Mouse (Mus musculus) frontal cortex, postnatal 25 days (tissue): ENCODE results near the gene Rapgef6.
"Not testable (repeated sequence)": the region's sequence is repeated elsewhere in the genome, so short reads cannot be mapped to it uniquely, and the experiment has no call there.

ENCODE experiments used
- DNase-seq, 2 experiments: peaks; one replicate each; pipeline ENCODE4 v3.0.0; 2022; ENCODE audit warnings: low spot score in 2 of 2

Rapgef6 gene

DNA sequence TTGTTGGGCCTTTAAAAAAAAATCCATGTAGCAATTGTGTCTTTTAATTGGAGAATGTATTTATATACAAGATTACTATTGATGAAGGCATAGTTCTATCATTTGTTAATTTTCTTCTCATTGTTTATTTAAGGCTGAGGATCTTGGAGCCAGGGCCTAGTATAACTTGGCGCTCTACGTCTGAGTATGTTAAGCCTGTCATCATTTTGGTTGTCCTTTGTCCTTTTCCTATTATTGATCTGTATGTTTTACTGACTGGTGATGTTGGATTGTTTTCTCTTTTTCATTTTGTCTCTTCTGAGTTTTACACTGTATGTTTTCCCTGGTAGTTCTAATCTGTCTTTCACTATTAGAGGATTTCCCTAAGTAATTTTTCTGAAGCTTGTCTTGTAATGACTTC is 52.1 kb downstream of the Rapgef6 start:
- no peak for DNase-seq

DNA sequence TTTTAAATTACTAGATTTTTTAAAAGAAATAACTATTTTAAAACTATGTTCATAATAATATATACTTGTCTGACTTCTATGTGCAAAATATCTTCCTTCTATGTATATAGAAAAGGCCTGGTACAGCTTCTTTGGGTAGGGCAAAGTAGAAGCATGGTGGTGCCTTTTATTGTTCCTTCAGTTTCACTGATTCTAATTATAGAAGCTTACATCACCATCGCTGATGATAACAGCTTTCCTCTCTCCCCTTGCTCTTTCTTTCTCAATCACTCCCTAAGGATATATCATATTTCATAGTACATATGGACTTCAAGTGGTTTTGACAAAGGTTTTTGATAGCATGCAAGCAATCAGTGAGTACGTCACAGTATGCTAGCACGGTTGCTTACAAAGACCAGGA is 69.9 kb downstream of the Rapgef6 start:
- DNase-seq: no peak

DNA sequence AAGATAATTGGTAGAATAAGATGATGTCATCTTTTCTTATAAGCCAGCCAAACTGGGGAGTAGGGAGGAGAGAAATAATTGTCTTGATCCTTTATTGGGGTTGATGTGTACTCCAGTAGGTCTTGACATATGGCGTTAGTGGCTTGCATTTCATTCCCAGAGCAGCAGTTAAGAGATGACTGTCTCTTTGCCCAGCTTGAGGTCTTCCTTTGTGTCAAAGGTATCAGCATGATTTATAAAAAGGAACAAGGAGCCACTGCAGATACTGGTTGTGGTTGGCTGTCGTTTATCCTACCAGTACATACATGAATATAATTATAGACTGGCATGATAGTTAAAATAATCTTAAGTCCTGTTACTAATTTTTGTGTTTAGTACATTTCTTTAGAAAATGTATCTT is 71.4 kb downstream of the Rapgef6 start:
- DNase-seq: no peak

DNA sequence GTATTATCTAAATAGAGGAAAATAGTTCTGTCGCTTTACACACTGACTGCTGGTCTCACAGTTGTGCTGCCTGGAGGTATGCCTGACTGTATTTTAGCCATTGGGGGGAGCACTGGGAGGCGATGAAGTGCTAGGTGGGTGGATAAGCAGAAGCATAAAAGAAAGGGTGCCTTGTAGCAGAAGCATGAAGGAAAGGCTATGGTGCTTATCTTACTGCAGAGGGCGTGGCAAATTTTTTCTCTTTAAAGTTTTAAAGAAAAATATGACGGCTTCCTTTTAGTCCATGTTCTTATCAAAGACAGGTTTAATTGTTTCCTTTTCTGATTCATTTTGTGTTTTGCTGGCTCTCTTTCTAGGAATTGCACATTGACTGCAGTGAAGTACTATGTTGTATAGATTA is 72.4 kb downstream of the Rapgef6 start:
- no peak for DNase-seq

DNA sequence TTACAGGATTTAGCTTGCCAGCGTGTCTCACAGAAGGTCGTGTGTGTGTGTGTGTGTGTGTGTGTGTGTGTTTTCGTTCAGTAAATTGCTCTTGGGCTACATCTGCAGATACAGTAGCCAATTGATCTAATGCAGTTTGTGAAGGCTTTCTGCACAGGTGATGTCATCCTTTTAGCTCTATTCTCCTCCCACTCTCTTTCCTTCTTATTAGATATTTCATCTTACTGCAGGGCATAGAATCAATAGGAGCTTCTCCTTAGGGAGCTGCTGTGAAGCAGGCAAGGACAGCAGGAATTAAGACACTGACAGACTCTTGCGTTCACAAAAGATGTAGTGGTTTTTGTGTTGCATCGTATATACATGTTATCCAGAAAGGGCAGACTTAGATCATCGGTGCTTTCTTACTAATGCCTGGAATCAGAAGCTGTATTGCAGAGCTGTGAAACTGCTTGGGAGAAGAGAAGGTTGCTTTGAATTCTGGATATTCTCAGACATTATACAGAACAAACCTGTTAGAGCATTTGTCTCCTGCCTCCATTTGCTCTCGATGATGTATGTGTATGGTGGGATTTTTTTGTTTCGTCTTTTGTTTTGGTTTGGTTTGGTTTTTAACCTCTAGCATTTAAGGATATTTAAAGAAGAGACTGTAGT is 73.4 kb downstream of the Rapgef6 start:
- DNase-seq: peak in 1 of 2 experiments; percentile 9

DNA sequence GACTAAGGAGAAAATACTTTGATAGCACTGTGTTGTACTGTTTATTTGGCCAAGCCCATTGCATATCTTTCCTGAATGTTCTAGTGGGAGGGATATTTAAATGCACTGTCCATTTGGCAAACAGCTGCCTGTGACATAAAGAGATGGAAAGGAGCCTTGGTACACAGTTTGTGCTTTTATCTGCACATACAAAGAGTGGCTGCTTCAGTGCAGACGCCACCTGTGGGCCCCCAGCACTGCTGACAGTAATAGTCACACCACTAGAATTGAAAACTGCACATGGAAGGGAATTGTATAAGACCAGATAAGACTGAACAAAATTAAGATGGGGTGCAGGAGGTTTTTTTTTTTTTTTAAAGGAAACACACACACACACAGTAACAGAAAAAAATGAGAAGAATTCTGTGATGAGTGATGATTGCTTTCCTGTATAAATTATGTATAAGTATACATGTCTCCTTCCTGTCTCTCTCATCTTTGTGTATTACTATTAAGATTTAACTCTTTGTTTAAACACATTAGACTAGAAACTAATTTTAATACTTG is 75.3 kb downstream of the Rapgef6 start:
- DNase-seq: no peak

DNA sequence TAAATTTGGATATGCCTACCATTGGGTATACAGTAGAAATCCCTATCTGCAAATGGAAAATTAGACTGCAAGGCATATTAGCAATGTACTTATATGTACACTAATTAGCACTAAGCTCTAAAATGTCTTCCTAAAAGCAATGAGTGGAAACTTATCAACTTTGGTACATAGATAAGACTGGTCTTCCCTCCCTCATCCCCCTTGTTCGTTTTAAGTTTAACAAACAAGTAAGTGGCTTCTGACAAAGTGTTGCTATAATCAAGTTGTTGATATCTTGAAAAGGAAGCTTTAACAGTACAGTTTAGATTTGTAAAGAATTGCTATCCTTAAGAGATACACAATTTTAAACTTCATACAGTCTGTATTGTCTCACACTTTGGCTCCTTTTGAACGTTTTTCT is 78.5 kb downstream of the Rapgef6 start:
- DNase-seq: no peak

DNA sequence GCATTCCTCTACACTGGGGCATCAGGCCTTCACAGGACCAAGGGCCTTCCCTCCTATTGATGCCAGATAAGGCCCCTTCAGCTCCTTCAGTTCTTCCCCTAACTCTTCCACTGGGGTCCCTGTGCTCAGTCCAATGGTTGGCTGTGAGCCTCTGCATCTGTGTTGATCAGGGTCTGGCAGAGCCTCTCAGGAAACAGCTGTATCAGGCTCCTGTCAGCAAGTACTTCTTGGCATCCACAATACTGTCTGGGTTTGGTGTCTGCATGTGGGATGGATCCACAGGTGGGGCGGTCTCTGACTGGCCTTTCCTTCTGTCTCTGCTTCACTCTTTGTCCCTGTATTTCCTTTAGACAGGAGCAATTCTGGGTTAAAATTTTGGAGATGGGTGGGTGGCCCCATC is 80.1 kb downstream of the Rapgef6 start:
- not testable (repeated sequence) for DNase-seq

DNA sequence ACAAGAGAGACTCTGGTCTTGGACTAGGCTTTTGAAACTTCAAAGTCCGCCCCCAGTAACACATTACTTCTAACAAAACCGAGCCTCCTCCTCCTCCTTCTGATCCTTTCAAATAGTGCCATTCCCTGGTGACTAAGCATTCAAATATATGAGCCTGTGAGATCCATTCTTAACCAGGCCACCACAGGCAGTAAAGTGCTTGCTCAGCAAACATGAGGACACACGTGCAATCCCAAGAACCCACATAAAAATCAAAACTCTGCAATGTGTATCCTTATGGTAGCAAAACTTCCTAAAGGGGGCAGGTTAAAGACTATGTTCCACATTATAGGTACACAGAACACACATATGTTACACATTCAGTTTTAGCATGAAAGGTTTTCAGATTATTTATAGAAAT is 81.8 kb downstream of the Rapgef6 start:
- no peak for DNase-seq

DNA sequence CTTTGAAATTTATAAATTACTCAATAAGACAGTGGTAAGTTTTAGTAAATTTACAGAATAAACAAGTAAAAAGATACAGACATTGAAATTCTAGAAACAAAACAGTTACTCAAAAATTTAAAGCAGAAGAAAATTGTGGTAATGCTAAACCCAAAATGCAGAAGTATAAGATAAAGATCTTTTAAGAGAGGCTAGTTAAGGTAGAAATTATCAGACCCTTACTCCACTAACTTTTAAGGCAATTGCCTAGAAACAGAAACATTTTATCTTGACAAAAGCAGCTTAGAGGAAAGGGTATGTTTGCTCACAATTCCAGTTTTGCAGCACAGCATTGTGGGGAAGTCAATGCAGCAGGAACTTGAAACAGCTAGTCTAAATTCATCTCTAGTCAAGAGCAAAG is 91.0 kb downstream of the Rapgef6 start:
- no peak for DNase-seq

DNA sequence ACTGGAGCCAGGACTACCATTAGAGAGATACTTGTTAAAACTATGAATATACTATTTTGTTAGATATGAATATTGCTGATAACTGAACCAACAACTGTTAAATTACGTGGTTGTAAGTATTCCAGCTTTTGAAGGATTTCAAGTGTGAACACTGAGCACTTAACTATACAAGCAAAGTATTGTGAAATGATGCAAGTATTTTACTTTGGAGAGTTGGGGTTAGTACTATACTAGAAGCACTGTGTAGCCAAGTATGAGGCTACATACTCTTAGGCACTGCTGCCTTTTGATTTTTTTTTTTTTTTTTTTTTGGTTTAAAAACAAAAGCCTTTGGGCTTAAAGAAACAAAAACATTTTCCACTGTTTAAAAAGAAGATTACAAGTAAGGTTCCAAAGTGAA is 91.9 kb downstream of the Rapgef6 start:
- DNase-seq: no peak

DNA sequence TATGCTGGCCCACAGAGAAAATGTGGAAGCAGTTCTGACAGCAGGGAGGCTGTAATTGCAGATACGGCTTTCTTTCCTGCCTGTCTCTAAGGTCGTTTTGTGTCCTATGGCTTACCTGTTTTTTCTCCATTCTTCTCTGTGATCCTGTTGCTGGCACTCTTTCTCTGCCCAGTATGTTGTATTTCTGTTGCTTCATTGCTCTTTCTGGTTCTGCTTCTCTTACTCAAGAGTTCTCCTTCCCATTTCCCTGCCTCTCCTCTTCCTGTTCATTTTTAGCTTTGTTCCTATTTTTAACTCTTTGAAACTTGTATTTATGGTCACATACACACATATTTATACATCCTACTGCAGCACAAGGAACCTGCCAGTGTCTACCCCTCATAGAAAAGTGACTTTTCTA is 96.2 kb downstream of the Rapgef6 start:
- DNase-seq: no peak

DNA sequence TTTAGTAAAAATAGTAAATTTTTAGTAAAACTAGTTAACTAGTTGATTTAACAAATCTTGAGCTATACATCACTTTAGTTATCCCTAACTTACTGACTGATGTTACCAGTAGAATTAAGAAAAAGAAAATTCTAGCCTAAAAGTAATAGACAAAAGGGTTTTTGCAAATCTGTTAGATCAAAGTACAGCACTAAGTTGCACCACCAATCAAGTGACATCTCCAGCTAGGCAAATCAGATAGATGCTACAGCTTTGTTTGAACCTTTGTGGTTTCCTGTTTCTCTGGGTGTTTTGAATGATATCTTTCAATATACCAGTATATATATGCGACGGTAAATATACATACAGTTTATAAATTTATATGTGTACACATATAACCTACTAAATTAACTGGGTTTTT is 99.1 kb downstream of the Rapgef6 start:
- no peak for DNase-seq

DNA sequence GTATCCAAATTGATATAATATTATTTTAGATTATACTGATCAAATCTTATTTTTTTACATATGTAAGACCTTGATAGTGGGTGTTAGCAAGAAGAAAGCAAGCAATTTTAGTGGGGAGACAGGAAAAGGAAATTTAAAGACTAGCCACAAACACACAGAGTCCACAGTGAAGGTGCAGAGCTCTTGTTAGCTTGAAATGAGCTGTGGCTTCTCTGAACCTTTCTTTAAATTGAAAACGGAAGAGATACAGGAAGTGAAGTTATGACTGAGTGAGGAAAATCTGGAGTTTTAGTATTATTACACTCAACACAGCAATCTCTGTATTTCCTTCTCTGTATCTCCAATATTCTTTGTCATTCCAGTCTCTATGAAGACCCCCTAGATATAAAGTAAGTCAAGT is 104.3 kb downstream of the Rapgef6 start:
- DNase-seq: no peak

DNA sequence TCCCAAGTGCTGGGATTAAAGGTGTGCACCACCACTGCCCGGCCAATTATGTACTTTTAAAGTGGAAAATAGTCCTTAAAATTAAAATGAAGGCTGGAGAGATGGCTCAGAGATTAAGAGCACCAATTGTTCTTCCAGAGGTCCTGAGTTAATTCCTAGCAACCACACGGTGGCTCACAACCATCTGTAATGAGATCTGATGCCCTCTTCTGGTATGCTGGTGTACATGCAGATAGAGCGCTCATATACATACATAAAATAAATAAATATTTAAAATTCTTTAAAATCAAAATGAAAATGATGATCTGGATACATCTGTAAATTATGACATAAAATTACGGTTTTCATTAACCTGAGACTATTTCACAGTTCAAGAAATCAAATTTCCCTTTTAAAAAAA is 123.8 kb downstream of the Rapgef6 start:
- DNase-seq: no peak

DNA sequence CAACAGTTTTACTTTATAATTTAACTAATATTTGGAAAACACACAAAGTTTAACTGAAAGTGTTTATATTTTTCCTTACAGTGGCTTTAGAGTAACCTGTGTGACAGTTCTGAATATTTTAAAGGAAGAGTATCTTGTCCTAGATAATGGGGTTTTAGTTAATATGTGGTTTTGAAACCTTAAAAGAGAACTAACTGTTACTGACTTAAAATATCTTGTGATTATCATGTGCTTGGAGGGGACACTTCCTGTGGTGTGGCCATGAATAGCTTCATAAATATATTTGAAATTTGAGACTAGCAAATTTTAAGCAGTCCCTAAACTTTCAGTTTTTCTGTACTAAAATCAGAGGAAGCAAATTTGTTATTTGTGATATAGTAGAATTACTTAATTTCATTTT is 125.9 kb downstream of the Rapgef6 start:
- no peak for DNase-seq

DNA sequence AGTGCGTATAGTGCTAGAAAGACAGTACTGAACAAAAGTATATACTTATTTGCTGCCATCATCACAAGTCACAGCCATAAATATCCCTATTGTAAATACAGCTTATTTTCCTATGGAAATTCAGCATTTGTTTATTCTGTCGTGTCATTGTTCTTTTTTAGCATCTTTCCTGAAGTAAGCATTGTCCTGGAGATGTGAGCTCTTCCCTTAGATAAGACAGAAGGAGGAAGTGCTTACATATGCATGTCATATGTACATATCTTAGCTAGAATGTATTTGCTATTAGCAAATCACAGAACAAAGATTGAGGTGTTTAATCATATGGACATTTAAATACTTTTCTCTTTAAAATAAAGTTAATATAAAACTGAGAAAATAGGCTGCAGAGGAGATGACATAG is 132.8 kb downstream of the Rapgef6 start:
- no peak for DNase-seq

DNA sequence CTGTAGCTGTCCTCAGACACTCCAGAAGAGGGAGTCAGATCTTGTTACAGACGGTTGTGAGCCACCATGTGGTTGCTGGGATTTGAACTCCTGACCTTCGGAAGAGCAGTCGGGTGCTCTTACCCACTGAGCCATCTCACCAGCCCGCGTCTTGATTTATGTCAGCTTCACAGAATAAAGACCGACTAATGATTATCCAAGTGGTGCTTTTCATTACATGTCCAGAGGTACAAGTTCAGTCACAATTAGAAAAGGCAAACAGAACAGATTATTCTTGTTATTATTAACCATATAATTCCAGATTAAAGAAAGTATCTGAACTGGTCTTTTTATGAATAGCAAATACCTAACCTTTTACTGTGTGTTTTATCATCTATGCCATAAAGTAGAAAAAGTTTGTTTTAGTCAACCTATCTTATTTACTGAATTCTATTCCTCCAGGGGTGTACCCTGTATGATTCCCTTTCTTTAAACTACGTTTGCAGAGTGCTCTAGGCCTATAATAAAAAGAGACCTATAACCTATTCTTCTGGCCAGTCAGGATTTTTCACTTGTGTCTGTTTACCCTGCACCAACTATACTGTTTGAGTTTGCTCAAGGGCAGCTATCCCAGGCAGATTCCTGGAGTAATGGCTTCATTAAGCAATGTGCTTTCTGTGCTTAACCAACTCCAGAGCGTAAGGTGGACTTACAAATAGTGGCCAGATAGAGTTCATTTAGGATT is 151.1 kb downstream of the Rapgef6 start:
- no peak for DNase-seq

DNA sequence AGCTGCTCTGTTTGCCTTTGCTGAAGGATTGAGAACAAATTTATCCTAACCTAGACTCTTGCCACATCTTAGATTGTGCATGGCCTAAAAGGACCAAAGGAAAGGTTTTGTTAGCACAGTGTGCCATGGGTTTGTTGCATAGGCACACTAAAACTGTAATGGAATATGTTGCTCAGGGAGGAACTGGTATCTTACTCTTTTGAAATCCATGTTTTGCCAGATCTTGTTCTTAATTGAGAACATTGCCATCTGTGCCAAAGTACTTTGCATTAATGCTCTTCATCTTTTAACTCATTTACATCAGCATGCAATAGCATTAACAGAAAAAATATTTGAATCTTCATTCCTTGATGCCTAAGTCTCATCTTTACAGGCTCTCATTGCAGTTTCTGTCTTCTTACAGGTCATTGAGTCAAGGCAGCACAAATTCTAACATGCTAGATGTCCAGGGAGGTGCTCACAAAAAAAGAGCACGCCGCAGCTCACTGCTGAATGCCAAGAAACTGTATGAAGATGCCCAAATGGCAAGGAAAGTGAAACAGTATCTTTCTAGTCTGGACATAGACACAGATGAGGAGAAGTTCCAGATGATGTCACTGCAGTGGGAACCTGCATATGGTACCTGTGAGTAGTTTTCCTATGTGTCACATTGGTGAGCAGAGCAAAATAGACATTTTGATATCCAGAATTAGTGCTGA is 153.3 kb downstream of the Rapgef6 start:
- no peak for DNase-seq

DNA sequence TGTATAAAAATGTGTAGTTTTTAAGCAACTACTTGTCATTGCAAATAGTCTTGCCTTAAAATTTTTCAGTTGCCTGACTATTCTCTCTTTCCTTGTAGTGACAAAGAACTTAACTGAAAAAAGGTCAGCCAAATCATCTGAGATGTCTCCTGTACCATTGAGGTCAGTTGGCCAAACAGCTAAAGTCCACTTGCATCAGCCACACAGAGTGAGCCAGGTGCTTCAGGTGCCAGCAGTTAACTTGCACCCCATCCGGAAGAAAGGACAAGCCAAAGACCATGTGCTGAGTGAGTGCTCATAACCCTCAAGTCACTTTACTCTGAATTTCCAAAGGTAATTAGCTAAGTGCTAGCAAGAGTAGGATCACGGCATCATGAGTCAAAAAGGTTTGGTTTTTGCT is 156.5 kb downstream of the Rapgef6 start:
- DNase-seq: no peak

DNA sequence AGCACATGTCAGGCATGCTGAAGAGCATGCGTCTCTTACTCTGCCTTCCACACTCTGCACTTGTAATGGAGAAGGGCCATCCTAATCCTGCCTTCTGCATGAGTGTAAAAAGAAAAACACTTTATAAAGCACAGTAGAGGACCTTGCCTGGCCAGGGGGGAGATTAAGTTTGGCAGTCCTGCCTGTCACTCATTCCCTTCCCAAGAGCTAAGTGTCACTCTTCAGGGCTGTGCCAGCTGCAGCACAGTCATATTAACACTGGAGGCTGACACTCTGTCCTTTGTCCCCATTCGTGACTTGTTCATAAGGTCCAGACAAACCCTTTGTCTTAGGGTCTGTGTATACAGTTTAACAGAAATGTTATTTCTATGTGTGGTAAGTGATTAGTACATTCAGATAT is 162.2 kb downstream of the Rapgef6 start:
- no peak for DNase-seq

DNA sequence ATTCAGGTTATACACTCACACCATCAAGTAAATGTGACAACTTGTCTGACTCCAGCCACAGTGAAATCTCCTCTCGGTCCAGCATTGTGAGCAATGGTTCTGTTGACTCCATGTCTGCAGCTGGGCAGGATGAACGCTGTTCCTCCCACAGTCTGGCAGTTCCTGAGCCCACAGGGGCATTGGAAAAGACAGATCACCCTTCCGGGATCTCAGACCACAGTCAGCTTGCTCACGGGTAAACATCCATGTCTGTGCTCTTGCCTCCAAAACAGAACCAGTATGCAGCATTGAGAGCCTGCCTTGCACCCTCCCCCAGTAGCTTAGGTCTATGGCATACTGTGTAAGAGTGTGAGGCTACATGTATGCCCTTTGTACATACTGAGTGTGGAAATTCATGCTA is 167.5 kb downstream of the Rapgef6 start:
- DNase-seq: no peak

DNA sequence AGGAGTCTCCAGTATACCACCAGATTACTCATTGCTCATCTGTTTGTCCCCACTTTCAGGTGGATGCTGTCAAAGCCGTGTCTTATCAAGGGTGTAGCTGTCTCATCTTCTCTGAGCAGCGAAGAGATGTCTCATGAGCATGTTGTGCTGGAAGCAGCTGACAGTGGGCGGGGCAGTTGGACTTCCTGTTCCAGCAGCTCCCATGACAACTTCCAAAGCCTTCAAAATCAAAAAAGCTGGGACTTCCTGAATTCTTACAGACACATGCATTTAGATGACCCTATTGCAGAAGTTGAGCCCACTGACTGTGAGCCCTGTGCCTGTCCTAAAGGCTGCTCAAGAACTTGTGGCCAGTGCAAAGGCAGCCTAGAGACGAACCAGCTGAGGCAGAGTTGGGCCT is 168.5 kb downstream of the Rapgef6 start:
- DNase-seq: no peak
